Mouse (Mus musculus) liver, embryonic 14.5 days (tissue): ENCODE results near the gene Rpl5.

Experiments
- CTCF ChIP-seq: IDR thresholded peaks from 2 replicates; pipeline ENCODE4 v1.5.1; 2016; ENCODE audit warnings: antibody characterized with exemption, low read depth, control low read depth
- EP300 ChIP-seq: IDR thresholded peaks from 2 replicates; pipeline ENCODE4 v1.6.1; 2016; ENCODE audit warnings: antibody characterized with exemption, low read depth

GRCm38 (mm10) chr5:107926550-107927249 lies 26.4 kb downstream of the Rpl5 start:
- no peak for TF ChIP-seq CTCF
- TF ChIP-seq EP300, result no peak
